Mouse (Mus musculus) heart, postnatal 0 days (tissue): ENCODE data around the gene Ppt2. TPM values are rescaled to one million over a fixed set of nuclear protein-coding genes. Genes with fewer than 3 reads are reported as not detected.

Experiments used
- ATAC-seq: fragments of 200-750 bp; cut with Nextera tagmentation; 2 replicates; pipeline ENCODE4 v1.8.0; 2017; ENCODE audit warnings: low read depth, moderate number of reproducible peaks, moderate library complexity; ENCODE audit not compliant: insufficient read depth
- DNase-seq: peaks from one replicate; pipeline ENCODE4 v3.0.0-alpha.2; 2016; ENCODE audit warnings: low spot score
- H3K27ac ChIP-seq: fragments of 300-500 bp; sonication (generic); 2 replicates; pipeline ENCODE4 v1.5.1; 2014; ENCODE audit warnings: low read depth, mild to moderate bottlenecking
- H3K27me3 ChIP-seq: fragments of 300-500 bp; sonication (generic); 2 replicates; pipeline ENCODE4 v1.6.1; 2014; ENCODE audit warnings: low read length, mixed read lengths; ENCODE audit not compliant: control insufficient read depth, insufficient read depth
- H3K36me3 ChIP-seq: fragments of 300-500 bp; sonication (generic); replicated peaks from 2 replicates; pipeline ENCODE4 v1.6.1; 2014; ENCODE audit warnings: low read length, mixed read lengths; ENCODE audit not compliant: control insufficient read depth, insufficient read depth
- H3K4me1 ChIP-seq: fragments of 300-500 bp; sonication (generic); 2 replicates; pipeline ENCODE4 v1.6.1; 2014; ENCODE audit warnings: antibody characterized with exemption; ENCODE audit not compliant: control insufficient read depth, insufficient read depth
- H3K4me2 ChIP-seq: fragments of 300-500 bp; sonication (generic); 2 replicates; pipeline ENCODE4 v1.6.1; 2014; ENCODE audit warnings: low read depth, mild to moderate bottlenecking, low read length, moderate library complexity
- H3K4me3 ChIP-seq: fragments of 300-500 bp; sonication (generic); 2 replicates; pipeline ENCODE4 v1.5.1; 2014; ENCODE audit warnings: low read depth, low read length
- H3K9ac ChIP-seq: fragments of 300-500 bp; sonication (generic); replicated peaks from 2 replicates; pipeline ENCODE4 v1.6.1; 2014; ENCODE audit warnings: low read depth, low read length, mixed read lengths
- H3K9me3 ChIP-seq: fragments of 300-500 bp; sonication (generic); replicated peaks from 2 replicates; pipeline ENCODE4 v1.6.1; 2016; ENCODE audit warnings: low read length; ENCODE audit not compliant: control insufficient read depth
- CTCF ChIP-seq: IDR thresholded peaks from 2 replicates; pipeline ENCODE4 v1.5.1; 2016; ENCODE audit warnings: antibody characterized with exemption, control low read depth, low read depth
- EP300 ChIP-seq: IDR thresholded peaks from 2 replicates; pipeline ENCODE4 v1.6.1; 2016; ENCODE audit warnings: antibody characterized with exemption, low read depth
- WGBS: fragments of 180-500 bp; shearing (Covaris S2); extraction: QIAGEN DNeasy Blood & Tissue Kit; methylation state at CpG from one replicate; pipeline ENCODE4 v1.1.7; 2014; 5-methylcytosine and 5-hydroxymethylcytosine counted together
- polyA plus RNA-seq: library from polyadenylated mRNA; unstranded; fragments of >200 nt; fragmentation: Nextera tagmentation; extraction: Ambion mirVana; gene quantifications from 2 replicates; pipeline ENCODE4 v1.2.1, GENCODE M21; 2015
- total RNA-seq: library from RNA; depleted of rRNA; stranded (reverse); fragments of >200 nt; gene quantifications from 2 replicates; pipeline ENCODE4 v1.2.3, GENCODE M21; 2014; ENCODE audit warnings: low replicate concordance

Gene Ppt2
- total and polyA plus RNA-seq, 2 experiments from 2014 or later: 25.7 to 37.4 TPM

DNA sequence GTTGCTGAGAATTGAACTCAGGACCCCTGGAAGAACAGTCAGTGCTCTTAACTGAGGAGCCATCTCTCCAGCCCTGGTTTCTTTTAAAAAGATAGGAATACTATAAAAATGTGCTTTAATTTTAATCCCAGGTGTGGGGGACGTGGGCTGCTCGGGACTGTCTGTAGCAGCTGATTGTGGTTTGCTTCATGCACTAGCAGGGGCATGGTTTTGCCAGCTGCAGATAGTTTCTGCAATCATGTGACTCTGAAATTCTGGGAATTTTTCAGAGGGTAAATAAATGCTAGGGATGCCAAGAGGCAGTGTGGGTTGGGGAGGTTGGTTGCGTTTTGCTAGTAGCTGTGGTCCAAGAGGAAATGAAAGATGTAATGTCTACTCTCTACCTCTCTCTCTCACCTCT lies 13.6 kb upstream of the Ppt2 start:
- Histone ChIP-seq H3K9ac (no peak overlapping the region), H3K36me3 (no peaks in the 10 kb centered on the region), H3K9me3 (no peaks in the 10 kb centered on the region), H3K4me3 (no peak overlapping the region), H3K27ac (peak overlapping the region; percentile 80; the same call in 1 of the 2 replicates), H3K4me2 (no peak overlapping the region), H3K4me1 (peaks cover 14% of the 10 kb centered on the region), H3K27me3 (no peaks in the 10 kb centered on the region)
- TF ChIP-seq CTCF (no peak), EP300 (no peak)
- DNase-seq: no peak
- no peak for ATAC-seq
- 73% methylated on average over 3 of the region's 3 CpGs for WGBS

DNA sequence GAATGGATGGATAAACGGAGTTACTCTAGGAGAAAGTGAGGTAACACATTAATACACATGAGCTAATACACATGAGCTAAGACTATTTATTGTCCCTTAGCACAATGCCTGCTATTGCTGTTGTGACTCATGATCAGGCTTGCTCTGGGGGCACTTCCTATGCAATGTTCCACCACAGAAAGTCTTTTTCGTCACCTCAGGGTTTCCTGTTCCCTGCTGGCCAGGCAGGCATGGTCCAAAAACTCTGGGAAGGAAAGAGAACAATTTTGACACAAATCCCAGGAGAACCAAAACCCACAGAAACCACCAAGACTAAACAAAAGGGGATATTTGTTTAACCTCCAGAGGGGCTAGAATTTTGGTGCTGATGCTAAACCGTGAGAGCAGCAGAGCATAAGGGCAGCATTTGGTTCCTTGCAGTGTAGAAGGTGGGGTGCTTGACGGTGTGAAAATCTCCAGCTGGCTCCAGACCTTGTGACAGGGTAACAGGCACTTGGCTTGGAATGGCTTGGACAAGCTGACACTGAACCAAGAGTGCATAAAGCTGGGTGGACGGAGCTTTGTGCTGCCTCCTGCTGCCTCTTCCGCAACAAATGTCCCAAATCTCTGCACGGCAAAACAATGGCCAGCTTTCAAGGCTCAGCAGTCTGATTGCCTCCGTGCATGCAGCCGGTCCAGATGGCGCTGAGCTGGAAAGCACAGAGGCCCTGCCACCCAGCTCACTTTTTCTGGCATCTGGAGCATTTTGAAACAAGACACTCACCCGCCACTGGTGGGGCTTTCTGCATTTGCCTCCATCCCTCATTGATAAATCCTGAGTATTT lies 12.7 kb upstream of the Ppt2 start:
- Histone ChIP-seq H3K4me1 (peaks cover 8% of the 10 kb centered on the region), H3K27me3 (no peaks in the 10 kb centered on the region), H3K4me2 (no peak overlapping the region), H3K4me3 (no peak overlapping the region), H3K36me3 (no peaks in the 10 kb centered on the region), H3K9ac (no peak overlapping the region), H3K27ac (peak overlapping the region; percentile 80), H3K9me3 (no peaks in the 10 kb centered on the region)
- WGBS: 14% methylated on average over 11 of the region's 11 CpGs
- DNase-seq (peak; percentile 74), ATAC-seq (peak; percentile 47)
- TF ChIP-seq CTCF (peak; percentile 34), EP300 (no peak)

DNA sequence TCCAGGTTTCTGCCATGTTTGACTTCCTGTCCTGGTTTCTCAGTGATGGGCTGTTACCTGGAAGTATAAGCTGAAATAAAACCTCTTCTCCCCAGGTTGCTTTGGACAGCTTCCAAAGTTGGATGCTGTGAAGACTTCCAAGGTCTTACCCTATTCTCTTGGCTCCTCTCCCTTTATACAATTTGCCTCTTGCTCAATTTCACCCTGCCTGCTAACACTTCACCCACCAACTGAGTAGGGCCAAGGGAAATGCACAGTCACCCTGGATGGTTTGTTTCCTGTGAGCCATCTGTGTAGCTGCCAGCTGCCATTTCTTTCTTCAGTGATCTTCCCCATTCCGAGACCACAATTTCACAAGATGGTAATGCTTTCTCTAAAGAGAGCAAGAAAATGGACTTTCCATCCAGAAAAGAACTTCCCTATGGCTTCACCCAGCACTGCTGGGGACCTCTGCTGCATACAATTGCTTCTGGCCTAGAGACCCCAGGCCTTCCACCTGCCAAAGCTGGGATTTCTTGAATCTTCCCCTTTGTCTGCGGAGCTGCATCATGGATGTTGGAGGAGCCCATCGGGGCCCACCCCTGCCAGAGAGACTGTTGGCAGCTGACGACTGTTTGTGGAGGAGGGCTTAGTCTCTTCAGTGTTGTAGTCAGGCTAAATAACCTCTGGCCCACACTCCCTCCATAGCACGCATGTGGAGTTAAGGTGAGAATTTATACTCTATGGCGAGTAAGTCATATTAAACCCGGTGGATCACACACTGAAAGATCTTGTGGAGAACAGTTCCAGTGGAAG lies 11.3 kb upstream of the Ppt2 start:
- H3K4me3 ChIP-seq: no peak overlapping the region
- H3K9me3 ChIP-seq: no peaks in the 10 kb centered on the region
- ATAC-seq (no peak), DNase-seq (no peak)
- 71% methylated on average over 7 of the region's 7 CpGs for WGBS
- no peak overlapping the region for H3K9ac ChIP-seq
- H3K27me3 ChIP-seq: no peaks in the 10 kb centered on the region
- no peaks in the 10 kb centered on the region for H3K36me3 ChIP-seq
- no peak for TF ChIP-seq EP300
- no peak overlapping the region for H3K4me2 ChIP-seq
- no peaks in the 10 kb centered on the region; the same call in 1 of the 2 replicates for H3K4me1 ChIP-seq
- peak overlapping the region; percentile 80 for H3K27ac ChIP-seq

DNA sequence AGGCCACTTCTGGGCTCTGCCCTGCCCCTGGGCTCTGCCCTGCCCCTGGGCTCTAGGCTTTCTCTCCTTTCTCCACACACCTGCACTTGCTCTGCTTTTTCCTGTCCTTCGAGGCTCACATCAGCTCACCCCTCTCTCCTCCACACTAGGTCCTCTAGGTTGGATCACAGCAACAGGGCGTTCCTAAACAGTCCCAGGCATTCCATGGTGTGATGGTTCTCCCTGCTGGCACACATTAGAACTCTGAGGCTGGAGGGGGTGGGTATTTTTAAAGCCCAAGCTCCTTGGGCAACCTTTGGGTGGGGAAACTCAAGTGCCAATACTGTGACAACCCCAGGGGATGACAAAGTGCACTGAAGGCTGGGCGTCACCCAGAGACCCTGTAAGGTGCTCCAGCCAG lies 9.1 kb upstream of the Ppt2 start:
- peaks cover 14% of the 10 kb centered on the region for H3K27me3 ChIP-seq
- no peaks in the 10 kb centered on the region for H3K9me3 ChIP-seq
- H3K27ac ChIP-seq: no peak overlapping the region
- no peak overlapping the region for H3K4me3 ChIP-seq
- DNase-seq (no peak), ATAC-seq (no peak)
- no peak overlapping the region for H3K9ac ChIP-seq
- H3K36me3 ChIP-seq: no peaks in the 10 kb centered on the region
- TF ChIP-seq CTCF (no peak), EP300 (no peak)
- no peak overlapping the region for H3K4me2 ChIP-seq
- no peaks in the 10 kb centered on the region; the same call in 1 of the 2 replicates for H3K4me1 ChIP-seq
- WGBS: 56% methylated on average over 3 of the region's 3 CpGs

DNA sequence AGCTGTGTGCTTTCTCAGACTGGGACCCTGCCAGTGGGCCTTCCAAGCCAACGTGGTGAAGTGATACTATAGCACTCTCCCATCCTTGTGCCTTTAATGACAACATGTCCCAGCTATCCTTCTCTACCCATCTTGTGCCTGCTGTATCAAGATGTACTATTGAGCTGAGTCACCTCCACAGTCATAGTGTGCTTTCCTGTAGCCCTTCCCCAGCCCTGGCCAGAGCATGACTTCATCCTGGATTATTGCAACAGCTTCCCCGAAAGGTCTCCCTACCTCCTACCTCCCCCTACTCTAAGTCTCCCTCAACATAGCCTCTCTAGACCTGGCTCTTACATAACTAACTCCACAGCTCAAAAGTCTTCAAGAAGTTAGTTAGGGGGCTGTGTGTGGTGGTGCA lies 7.4 kb upstream of the Ppt2 start:
- TF ChIP-seq EP300: no peak
- TF ChIP-seq CTCF: no peak
- Histone ChIP-seq H3K9me3 (no peaks in the 10 kb centered on the region), H3K4me1 (no peaks in the 10 kb centered on the region; the same call in 1 of the 2 replicates), H3K9ac (no peak overlapping the region), H3K27ac (no peak overlapping the region), H3K4me3 (no peak overlapping the region), H3K36me3 (no peaks in the 10 kb centered on the region), H3K27me3 (peaks cover 32% of the 10 kb centered on the region), H3K4me2 (no peak overlapping the region)
- 61% methylated on average over 2 of the region's 2 CpGs for WGBS
- DNase-seq: no peak
- ATAC-seq: no peak
